Mouse (Mus musculus): ENCODE measurements at regions not wholly inside any gene's neighbourhood (a gene's known extent, or its start where the extent isn't known, plus 50 kb on each side); places are given as distances from the start of the nearest gene placed in this dataset.

DNA sequence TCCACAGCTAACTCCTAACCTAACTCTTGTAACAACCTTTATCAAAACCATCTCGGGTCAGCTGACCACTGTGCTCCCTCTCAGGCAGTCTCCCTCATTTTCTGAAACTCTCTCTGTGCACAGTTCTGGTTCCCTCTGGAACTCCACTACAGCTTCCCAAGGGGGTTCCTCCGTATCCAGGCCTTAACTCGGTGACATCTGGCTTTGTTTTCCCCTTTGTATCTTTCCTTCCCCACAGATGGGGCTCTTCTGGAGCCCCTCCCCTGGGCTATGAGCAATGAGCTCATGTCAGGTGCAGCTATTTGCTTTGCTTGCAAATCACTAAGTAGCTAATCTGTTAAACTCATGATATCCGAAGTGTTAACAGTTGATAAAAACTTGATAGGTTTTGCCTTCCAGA lies 535.6 kb downstream of the Slc4a3 start:
- DNase-seq (ENCODE audit: inconsistent ontology term), result no peak

DNA sequence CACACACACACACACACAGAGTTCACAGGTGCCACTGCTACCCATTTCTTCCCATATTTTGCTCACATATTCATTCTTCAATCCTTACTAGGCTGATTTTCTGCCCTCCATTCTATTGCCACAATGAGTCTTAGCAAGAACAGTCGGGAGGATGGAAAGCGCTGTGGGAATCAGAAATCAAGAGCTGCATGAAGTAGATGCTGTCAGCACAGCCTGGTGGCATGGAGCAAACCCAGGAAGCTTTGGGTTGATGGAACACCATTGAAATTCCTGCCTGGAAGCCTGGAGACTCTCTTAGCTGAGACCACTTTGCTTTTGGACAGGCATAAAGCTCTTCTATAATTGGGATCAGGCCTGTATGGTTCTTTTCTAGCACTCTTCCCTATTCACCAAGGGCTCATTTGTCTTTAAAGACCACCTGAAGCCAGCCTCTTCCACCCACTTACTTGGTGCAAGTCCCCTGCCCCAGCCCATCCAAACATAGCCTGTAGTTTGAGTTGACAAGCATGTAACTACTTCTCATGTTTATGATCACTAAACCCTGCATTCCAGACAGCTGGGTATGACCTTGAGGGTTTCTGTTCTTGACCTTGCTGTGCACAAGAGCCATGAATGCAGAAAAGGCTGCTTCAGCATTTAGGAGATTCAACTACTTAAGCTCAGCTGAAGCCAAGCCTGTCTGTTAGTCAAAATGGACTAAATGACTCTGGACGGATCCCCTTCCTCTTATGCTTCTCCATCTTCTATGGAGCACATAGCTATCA lies 537.4 kb downstream of the Slc4a3 start:
- no peak for DNase-seq (ENCODE audit: inconsistent ontology term)

DNA sequence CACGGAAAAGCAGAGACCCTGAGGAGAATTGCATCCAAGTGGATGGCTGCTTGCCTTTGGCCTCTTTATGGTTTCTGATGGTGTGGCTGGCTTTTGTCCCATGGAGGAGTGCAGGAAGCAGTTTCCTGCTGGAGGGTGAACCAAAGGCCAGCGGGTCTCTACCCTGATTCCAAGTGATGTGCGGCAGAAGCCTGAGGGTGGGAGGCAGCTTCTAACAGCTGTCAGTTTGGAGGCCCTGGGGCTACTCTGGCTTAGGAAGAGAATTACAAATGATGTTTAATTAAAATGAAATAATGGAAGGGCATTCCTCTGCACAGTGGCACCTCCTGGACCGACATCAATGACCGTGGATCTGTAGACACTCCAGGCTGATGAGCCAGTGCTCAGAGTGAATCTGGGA lies 545.0 kb downstream of the Slc4a3 start:
- DNase-seq (ENCODE audit: inconsistent ontology term), result peak; percentile 84

DNA sequence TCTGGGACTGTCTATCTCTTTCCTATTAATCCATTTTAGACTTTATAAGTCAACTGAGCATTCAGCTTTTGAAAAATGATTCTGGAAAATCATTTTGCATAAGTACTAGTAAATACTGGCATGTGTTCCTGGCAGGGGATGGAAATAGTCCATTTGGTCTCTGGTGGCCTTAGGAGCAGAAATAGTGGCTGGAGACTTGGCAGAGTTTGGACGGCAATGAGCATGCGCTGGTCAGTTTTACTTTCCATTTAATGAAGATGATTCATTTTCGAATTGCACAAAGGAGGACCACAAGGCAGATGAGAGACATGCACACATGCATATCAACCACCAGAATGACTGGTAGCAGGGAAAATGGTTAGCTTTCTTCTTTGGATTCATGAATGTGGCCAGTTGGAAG lies 567.2 kb downstream of the Slc4a3 start:
- DNase-seq (ENCODE audit: inconsistent ontology term), result peak; percentile 74

DNA sequence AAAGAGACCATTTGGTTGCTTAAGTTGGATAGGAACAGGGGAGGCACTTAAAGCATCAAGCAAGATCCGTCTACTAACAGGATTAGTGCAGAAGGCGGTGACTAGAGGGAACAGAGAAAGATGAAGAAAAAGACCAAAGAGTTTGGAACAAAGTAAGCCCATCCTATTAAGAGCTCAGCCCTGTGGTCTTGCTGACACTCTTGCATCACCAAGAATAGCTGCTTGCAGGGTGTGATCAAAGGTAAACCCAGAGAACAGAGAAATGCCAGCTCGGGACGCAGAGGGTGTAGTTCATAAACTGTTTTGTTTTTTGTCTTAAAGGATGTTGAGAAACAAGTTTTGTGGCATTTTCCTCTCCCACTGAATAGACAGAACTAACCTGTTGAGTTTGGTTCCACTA lies 574.8 kb downstream of the Slc4a3 start:
- no peak for DNase-seq (ENCODE audit: inconsistent ontology term)

DNA sequence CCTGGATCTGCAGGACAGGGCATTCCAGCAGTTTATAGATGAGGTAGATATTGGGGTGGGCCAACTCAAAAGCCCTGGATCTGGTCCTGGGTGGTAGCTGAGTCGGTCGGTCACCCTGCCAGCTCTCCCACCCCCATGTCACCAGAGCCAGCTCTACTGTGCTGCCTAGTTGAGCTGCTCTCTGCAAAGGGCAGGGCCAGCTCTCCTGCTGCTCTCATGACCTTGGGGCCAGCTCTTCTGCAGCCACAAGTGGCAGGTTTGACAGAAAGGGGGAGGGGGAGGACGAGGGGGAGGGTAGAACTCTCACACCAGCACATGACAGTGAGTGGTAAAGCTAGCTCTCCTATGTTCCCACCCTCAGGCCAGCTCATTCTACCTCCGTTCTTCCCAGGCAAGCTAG lies 584.3 kb downstream of the Slc4a3 start:
- DNase-seq (ENCODE audit: inconsistent ontology term), result no peak

DNA sequence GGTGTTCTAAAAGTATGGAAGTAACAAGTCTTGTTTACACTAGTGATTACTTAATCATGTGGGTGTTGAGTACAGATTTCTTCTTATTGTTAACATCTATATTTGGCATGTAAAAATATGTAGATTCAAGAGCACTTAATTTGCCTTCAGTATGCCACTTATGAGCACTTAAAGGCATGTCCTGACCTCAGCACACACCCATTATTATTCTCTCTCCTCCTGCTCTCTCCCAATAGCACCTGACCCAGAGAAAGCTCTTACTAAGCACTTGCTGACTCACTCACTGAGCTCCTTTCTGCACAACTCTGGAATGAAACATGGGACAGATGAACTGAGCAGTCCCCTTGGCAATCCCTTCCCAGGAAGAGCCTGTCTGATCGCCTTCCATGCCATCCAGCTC lies 590.7 kb downstream of the Slc4a3 start:
- DNase-seq (ENCODE audit: inconsistent ontology term), result peak; percentile 16

DNA sequence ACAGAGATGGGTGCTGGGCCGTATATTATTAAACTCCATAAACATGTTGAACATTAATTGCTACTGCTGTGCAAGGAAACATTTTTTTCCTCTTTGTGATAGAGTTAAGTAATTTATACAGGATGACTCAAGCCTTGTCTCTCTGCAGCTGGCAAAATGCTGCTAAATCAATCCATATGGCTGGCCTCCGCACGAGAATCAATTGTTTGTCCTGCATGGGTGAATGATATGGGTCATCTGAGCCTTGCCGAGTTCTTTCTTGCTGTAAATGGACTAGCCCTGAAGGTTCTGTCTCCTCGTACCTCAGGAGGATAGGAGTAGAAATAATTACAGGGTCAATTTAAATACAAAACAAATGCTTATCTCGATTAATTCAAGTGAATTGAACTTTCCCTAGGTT lies 591.6 kb downstream of the Slc4a3 start:
- peak; percentile 7 for DNase-seq (ENCODE audit: inconsistent ontology term)

DNA sequence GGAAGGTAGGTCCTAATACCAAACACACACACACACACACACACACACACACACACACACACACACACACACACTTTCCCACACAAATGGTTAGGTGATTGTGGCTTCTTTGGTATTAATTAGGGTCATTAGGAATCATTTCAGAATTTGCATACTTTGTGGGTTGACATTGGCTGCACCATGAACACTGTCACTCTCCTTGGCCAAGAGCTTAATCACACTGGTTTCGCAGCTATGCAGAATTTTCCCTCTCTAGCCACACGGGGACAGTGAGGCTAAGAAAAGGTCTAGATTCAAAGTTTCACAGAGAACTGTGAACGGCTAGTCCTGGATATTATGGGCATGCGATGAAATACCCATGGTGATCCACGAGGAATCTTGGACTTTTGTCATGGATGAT lies 597.5 kb downstream of the Slc4a3 start:
- DNase-seq (ENCODE audit: inconsistent ontology term), result peak; percentile 87

DNA sequence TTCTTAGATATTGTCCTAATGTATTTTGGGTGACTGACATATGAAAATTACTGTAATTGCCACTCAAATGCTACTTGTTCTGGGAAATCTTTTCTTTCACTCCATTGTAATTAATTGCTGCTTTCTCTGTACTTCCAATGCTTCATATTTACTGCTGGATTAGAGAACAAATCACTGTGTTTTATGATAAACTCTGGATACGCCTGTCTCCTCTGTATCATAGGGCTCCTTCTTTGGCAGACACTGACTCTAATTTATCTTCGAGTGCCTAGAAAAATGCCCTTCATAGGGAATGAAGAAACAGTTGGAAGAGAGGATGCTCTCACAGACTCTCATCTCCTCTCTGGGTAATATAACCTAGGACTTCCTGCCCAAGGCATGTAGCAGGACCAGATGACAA lies 602.9 kb downstream of the Slc4a3 start:
- no peak for DNase-seq (ENCODE audit: inconsistent ontology term)

DNA sequence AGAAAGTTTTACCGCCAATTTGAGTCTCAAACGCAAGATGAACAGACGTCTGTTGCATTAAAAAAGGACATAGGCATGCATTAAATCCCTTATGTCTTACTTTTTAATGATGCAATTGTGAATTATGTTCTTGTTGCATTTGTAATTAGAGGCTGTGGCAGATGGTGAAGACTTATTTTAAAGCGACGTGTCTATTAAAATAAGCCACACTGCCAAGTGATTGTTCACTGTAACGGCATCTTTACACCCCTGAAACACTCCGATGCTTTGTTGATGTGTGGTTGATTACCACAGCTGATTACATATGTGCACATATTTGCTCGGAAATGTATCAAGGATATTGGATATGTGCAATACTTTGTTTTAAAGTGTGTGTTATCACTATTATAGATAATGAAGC lies 610.2 kb downstream of the Slc4a3 start:
- no peak for DNase-seq (ENCODE audit: inconsistent ontology term)

DNA sequence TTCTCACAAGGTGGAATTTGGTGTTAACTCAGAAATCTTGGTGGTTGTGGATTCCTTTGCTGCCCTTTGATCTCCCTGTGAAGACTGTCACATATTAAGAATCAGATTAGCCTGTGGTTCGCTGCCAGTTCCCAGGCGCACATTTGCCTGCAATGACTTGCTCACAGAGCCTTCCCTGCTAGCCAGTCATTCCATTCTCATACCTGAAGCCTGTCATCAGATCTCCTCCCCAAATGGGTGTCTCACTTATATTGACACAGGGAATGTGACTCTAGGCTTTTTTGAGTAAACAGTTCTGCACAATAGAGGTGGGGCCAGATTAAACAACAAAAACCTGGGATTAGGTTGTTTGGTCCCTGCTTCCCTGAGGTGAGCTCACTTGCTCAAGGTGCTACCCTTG lies 621.4 kb downstream of the Slc4a3 start:
- DNase-seq (ENCODE audit: inconsistent ontology term), result no peak

DNA sequence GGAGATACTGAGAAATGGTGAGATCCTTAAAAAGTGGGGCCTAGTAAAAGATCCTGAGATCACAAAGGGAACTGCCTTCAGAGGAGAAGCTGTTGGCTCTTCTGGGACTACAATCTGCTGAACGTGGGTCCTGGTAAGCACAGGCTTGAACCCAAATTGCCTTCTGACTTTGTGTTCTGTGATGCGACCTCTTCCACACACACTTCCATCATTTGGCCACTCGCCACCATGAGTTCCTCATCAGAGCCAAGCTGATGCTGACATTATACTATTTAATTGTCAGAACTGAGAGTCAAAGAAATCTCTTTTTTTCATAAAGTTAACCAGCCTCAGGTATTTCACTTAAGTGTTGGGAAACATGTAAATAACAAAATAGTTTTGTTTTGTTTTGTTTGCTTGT lies 635.1 kb downstream of the Slc4a3 start:
- no peak for DNase-seq (ENCODE audit: inconsistent ontology term)

DNA sequence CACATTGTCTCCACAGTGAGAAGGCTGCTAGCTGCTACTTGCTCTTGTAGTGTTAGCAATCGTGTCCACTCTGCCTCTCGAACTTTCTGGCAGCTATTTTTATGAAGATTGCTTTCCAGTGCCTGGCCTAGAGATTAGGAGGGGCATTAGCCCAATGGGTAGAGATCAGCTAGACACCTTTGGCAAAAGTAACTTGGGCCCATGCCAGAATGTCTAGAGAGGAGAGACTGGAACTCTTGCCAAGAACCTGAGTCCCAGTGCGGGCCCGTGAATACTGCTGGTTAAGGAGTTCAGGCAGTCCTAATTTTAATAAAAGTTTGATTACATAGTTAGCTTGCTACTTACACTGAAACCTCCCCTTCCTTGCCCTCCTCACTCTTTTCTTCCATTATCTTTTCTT lies 648.8 kb downstream of the Slc4a3 start:
- DNase-seq (ENCODE audit: inconsistent ontology term), result no peak

DNA sequence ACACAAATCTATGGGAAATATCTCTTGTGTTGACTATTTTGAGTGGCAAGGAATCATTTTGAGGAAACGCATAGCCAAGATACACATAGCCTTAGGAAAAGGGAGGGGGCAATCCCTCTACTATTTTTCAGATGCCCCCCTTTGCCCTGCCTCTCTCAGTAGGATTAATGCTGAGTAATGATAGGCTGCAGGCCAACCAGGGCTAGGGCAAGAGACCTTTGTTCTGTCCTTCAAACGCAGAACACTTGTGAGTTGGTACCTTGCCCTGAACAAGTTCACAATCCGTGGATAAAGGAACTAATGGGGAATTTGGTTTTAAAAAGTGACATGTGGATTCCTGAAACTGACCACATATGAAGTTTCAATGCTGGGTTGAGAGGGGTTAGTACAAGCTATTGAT lies 651.6 kb downstream of the Slc4a3 start:
- no peak for DNase-seq (ENCODE audit: inconsistent ontology term)

DNA sequence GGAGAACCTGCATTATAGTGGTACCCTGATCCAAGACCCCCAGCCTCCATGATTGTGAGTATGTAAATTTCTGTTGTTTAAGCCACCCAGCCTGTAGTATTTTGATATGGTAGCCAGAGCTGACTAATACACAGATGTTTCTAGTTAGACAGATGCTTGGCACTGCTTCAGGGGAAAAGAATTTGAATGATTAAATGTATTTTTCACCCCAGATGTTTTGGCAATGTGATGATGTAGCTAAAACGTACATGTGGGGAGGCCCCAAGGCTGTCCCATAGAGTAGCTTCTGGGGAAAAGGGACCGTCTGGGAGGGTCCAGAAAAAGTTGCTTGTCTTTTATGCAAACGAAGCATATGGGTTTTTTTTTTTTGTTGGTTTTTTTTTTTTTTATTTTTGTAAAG lies 654.8 kb downstream of the Slc4a3 start:
- no peak for DNase-seq (ENCODE audit: inconsistent ontology term)

DNA sequence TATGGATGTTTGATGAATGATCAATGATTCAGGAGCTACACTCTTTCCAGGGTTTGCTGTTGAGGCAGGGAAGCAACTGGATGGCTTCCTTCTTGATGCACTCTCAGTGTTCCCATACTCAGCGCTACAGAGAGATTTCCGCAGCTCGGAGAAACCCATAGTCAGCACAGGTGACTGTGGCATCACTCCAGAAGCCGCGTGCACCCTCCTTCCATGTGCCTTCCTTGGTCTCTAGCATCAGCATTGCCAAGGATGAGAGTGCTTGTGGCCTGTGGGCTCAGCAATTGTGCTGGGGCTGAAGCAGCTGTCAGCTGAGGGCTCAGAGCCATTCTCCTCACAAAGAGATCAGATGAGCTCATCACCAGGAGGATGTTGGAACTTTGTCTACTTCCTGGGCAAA lies 666.4 kb downstream of the Slc4a3 start:
- no peak for DNase-seq (ENCODE audit: inconsistent ontology term)

DNA sequence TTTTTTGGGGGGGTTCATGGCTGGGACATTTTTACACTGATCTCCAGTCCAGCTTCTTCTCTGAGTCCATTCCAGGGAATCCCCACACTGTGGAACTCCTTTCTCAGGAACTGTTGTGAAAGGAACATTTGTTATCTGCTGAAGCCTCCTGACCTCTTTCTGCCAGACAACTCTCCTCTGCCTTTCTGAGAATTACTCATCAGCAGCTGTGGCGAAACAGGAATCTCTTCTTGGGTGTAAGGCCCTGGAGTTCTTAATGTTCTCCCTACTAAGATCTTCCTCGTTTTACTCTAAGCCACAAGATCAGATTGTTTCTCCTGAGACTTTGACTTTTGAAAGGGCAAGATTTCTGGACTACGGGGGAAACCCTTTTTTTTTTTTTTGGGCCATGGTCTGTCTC lies 698.7 kb downstream of the Slc4a3 start:
- peak; percentile 47 for DNase-seq (ENCODE audit: inconsistent ontology term)

DNA sequence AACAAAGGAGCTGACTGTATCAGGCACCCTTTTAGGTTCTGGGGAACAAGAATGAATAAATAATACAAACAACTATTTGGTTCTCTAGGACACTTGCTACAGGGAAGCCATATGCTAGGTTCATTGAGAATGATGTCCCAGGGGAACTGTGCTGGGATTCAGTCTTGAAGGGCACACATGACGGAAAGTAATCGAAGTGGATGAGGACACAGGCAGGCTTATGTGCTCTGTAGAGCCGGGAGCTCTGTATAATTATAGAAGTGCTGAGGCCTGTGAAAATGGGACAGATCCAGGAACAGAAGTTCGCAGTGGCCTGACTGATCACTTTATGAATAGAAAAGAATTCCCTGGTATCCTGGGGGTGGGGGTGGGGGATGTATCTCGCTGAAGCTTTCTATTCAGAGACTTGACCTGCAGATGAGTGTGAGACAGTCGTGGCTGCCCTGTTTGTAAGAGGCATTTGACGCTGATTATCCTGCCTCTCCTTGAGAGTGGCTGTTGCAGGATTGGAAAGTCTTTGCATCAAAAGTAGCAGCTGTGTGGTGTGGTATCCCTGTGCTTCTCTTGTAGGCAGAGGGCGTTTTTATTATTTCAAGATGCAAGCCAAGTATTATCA lies 700.2 kb downstream of the Slc4a3 start:
- peak; percentile 74 for DNase-seq (ENCODE audit: inconsistent ontology term)

DNA sequence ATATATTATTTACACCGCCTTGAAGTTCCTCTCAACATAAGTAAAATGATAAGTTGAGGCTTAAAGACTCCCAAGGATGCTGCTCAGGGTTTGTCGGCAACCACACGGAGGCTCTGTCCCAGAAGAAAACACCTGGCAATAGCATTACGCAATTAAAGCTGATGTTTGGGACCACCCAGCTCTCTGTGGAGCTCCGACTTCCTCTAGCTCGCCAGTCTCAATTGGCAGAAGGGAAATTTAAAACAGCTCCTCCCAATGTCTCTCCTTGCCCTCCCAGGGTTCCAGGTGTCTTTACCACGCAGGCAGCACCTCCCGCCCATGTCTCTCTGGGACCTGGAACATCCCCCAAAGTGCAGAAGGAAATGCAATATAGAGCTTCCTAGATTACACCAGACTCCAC lies 701.1 kb downstream of the Slc4a3 start:
- no peak for DNase-seq (ENCODE audit: inconsistent ontology term)

DNA sequence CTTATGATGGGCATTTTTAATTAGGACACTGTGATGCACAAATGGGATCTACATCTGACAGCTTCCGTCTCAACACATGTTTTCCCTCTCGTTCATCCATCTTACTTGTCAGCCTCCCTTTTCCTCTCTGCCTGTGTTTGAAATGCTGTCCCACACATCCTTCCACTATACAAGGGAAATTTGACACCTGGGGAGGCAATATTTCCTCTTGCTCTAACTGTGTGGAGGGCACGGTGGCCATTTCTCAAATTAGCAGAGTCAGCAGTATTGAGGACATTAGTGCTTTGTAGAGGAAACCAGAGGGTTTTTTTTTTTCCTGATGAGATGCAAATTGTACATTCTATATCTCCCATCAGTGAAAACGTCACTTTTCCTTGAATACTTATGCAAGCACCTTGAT lies 712.2 kb downstream of the Slc4a3 start:
- DNase-seq (ENCODE audit: inconsistent ontology term), result no peak

DNA sequence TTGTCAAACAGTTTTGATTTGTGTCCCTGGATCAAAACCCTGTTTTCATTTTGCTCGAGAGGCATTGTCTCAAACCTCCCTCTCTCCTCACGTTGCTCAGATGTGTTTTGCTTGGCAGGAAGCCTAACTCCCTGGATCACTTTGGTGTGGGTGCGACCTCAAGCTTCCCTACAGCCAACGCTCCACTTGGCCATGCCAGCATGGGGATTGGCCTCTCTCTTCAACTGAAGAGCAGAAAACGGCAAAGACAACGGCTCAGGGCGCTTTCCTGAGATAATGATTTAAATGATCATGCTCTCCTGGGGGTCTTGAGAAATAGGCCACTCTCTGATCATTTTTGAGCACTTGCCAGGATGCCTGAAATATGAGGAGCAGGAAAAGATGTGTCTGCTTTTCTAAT lies 730.1 kb downstream of the Slc4a3 start:
- DNase-seq (ENCODE audit: inconsistent ontology term), result peak; percentile 49

DNA sequence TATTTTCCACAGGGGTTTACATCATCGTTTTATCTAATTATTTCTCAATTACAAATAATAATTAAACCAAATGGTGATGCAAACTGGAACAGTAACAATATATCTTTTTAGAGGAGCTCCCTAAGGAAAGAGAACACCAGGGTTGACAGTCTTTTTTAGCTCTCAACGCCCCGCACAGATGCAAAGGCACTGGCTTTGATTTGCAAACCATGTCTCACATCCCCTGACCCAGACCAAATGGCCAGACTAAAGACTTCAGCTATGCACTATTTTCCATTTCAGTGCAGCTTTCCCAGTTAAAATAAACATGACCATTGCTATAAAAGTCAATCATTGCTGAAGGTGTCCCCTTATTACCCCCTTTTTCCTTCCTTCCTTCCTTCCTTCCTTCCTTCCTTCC lies 730.6 kb downstream of the Slc4a3 start:
- no peak for DNase-seq (ENCODE audit: inconsistent ontology term)

DNA sequence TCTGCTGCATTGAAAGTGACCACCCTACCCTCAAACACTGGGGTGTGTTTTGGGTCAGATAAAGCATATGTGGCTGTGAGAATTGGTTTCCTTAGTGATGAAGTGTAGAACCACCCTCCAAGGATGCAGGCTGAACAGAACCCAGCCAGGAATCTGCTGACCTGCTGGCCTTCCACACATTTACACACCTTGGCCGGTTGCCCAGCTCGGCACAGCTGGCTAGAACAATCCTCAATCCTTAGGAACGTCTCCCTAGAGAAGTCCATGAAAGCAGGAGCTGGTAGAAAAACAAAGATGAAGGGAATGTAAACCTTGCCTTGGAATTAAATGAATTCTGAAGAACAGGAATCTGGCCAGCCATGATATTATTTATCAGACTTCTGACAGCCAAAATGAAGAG lies 737.3 kb downstream of the Slc4a3 start:
- DNase-seq (ENCODE audit: inconsistent ontology term), result no peak

Data from Muller cell, postnatal 12 days (primary cell).